Mouse (Mus musculus) erythroid progenitor cell, adult 5-6 weeks (primary cell): ENCODE data around the gene Rsbn1l. TPM values are rescaled to one million over a fixed set of nuclear protein-coding genes. Genes with fewer than 3 reads are reported as not detected.

Experiments
- ATAC-seq: replicated peaks from 2 replicates; pipeline ENCODE4 v1.8.0; 2016; ENCODE audit warnings: moderate number of reproducible peaks, mild to moderate bottlenecking, moderate TSS enrichment, inconsistent platforms; ENCODE audit not compliant: poor library complexity, low FRiP score, severe bottlenecking
- total RNA-seq, 2 experiments: library from RNA; stranded (forward) in 1 of 2; stranded (reverse) in 1 of 2; fragments of 150-400 nt in 1 of 2; fragments of 186-747, 209-891 nt in 1 of 2; gene quantifications; 2 replicates each; pipeline versions ENCODE4 v1.2.3 to v1.2.4; 2015 to 2017; ENCODE audit warnings: low replicate concordance in 2 of 2

The Rsbn1l gene
- total RNA-seq, 2 experiments from 2014 or later: 51.8 to 60.4 TPM

DNA sequence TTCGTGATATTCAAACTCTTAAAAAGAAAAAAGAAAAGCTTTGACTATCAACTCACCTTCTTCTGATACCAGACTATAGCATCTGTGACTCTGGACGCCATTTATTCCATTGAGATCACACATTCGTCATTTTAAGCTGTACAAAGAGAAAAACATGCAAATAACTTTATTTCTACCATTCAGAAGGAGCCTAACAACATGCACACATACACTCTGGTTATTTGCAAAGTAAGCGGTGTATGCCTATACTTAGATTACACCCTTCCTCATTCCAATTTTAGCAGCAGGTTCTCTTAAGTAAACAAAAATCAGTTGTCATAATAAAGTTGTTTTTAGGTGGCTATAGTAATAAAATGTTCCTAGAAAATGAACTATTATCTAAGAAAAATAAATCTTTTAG lies 101.1 kb downstream of the Rsbn1l start:
- ATAC-seq: no peak

GRCm38 (mm10) chr5:20847010-20847409 lies 109.2 kb downstream of the Rsbn1l start:
- ATAC-seq: no peak

GRCm38 (mm10) chr5:20843816-20844215 lies 112.4 kb downstream of the Rsbn1l start:
- ATAC-seq: no peak

DNA sequence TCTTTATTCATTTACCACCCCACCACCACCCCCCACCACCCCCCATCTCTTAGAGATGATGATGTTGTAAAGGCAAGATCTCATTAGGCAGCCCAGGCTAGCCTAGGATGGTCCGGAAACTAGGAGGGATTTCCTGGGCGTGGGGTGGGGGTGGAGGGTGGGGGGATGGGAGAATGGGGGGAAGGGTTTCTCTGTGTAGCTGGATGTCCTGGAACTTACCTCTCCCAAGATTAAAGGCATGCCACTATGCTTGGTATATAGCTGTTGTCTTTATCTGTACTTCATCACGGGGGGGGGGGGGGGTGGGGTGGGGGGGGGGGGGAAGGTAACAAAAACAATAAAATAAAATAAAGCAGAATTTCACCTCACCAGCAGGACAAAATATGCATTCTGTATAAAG lies 112.8 kb downstream of the Rsbn1l start:
- no peak for ATAC-seq

Other genes starting within 250 kb of the Rsbn1l start
- gene Phtf2, start 74.3 kb downstream of the Rsbn1l start, total RNA-seq (2015; ENCODE audit: low replicate concordance): 20.2 and 23.9 TPM in 2 replicates
- gene Phtf2, start 74.3 kb downstream of the Rsbn1l start, total RNA-seq (2017; ENCODE audit: low replicate concordance): 16.3 and 17.9 TPM in 2 replicates
- 53.7 and 79.6 TPM in 2 replicates for gene Tmem60, start 74.2 kb downstream of the Rsbn1l start, total RNA-seq (2015; ENCODE audit: low replicate concordance)
- 27.4 and 30.8 TPM in 2 replicates for gene Tmem60, start 74.2 kb downstream of the Rsbn1l start, total RNA-seq (2017; ENCODE audit: low replicate concordance)
- gene Ptpn12, start 99.5 kb upstream of the Rsbn1l start, total RNA-seq (2015; ENCODE audit: low replicate concordance): 50.5 and 104 TPM in 2 replicates
- 18.5 and 44.3 TPM in 2 replicates for gene Ptpn12, start 99.5 kb upstream of the Rsbn1l start, total RNA-seq (2017; ENCODE audit: low replicate concordance)
- 3.2 and 7.5 TPM in 2 replicates for gene Gsap, start 229.9 kb upstream of the Rsbn1l start, total RNA-seq (2015; ENCODE audit: low replicate concordance)
- gene Gsap, start 229.9 kb upstream of the Rsbn1l start, total RNA-seq (2017; ENCODE audit: low replicate concordance): 2.3 and 3.9 TPM in 2 replicates